Mouse (Mus musculus) G1E (cell line): ENCODE data around the gene Bik.

Experiments
- CTCF ChIP-seq: IDR thresholded peaks from 2 replicates; pipeline ENCODE4 v1.5.1; 2012; ENCODE audit warnings: low read depth, low read length, inconsistent platforms, mixed read lengths
- GATA1 ChIP-seq: IDR thresholded peaks from 2 replicates; pipeline ENCODE4 v1.6.1; 2012; ENCODE audit warnings: borderline replicate concordance, low read length, inconsistent platforms, mixed read lengths
- GATA2 ChIP-seq: IDR thresholded peaks from 2 replicates; pipeline ENCODE4 v1.6.1; 2012; ENCODE audit warnings: low read depth, low read length, inconsistent platforms, borderline replicate concordance
- POLR2AphosphoS5 ChIP-seq: IDR thresholded peaks from 2 replicates; pipeline ENCODE4 v1.6.1; 2012; ENCODE audit warnings: low read depth, low read length, inconsistent platforms; ENCODE audit not compliant: insufficient replicate concordance
- TAL1 ChIP-seq: conservative IDR thresholded peaks from 2 replicates; pipeline ENCODE4 v1.6.1; 2012; ENCODE audit warnings: low read depth, low read length, inconsistent platforms, mixed read lengths

DNA sequence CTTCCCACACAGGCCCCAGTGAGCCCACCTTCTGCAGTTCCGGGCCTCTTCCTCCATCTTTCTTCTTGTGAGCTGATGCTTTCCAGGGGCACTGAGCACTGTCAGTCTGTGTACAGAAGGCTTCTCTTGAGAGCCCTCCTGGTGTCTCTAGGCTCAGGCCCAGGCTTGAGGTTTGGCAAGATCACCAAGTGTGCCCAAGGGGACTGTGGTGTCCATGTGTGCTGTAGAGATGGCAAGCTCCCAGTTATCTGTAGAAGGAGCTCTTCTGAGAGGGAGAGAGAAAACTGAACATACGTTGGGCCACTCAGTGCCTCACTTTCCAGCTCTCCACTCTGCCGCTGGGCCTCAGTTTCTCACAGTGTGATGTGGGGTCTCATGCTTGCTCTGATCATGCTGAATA lies 41.1 kb downstream of the Bik start:
- no peak for TF ChIP-seq GATA1
- TF ChIP-seq CTCF = no peak
- no peak for TF ChIP-seq POLR2AphosphoS5
- TF ChIP-seq GATA2 = no peak
- TF ChIP-seq TAL1 = no peak
